Mouse (Mus musculus) hindbrain, embryonic 12.5 days (tissue): ENCODE measurements around the gene Lrsam1. TPM values are rescaled to one million over a fixed set of nuclear protein-coding genes. Genes with fewer than 3 reads are reported as not detected.

ENCODE experiments used
- ATAC-seq: fragments of 200-750 bp; cut with Nextera tagmentation; 2 replicates; pipeline ENCODE4 v1.8.0; 2017; ENCODE audit warnings: moderate TSS enrichment; ENCODE audit not compliant: low FRiP score
- H3K27ac ChIP-seq: fragments of 300-500 bp; sonication (generic); 2 replicates; pipeline ENCODE4 v1.5.1; 2016; ENCODE audit warnings: mild to moderate bottlenecking
- H3K27me3 ChIP-seq: fragments of 300-500 bp; sonication (generic); 2 replicates; pipeline ENCODE4 v1.6.1; 2016; ENCODE audit warnings: mild to moderate bottlenecking
- H3K36me3 ChIP-seq: fragments of 300-500 bp; sonication (generic); 2 replicates; pipeline ENCODE4 v1.6.1; 2016; ENCODE audit warnings: mild to moderate bottlenecking
- H3K4me1 ChIP-seq: fragments of 300-500 bp; sonication (generic); 2 replicates; pipeline ENCODE4 v1.6.1; 2016
- H3K4me2 ChIP-seq: fragments of 300-500 bp; sonication (generic); replicated peaks from 2 replicates; pipeline ENCODE4 v1.6.1; 2016; ENCODE audit warnings: mild to moderate bottlenecking
- H3K4me3 ChIP-seq: fragments of 300-500 bp; sonication (generic); 2 replicates; pipeline ENCODE4 v1.5.1; 2016; ENCODE audit warnings: mild to moderate bottlenecking
- H3K9ac ChIP-seq: fragments of 300-500 bp; sonication (generic); 2 replicates; pipeline ENCODE4 v1.6.1; 2016; ENCODE audit warnings: mild to moderate bottlenecking, moderate library complexity
- H3K9me3 ChIP-seq: fragments of 300-500 bp; sonication (generic); replicated peaks from 2 replicates; pipeline ENCODE4 v1.6.1; 2016; ENCODE audit warnings: mild to moderate bottlenecking
- WGBS: fragments of 180-500 bp; shearing (Covaris S2); methylation state at CpG from one replicate; pipeline ENCODE4 v1.1.7; 2016; 5-methylcytosine and 5-hydroxymethylcytosine counted together
- polyA plus RNA-seq: library from polyadenylated mRNA; unstranded; fragments of >200 nt; fragmentation: Nextera tagmentation; extraction: Ambion mirVana; gene quantifications from 2 replicates; pipeline ENCODE4 v1.2.1, GENCODE M21; 2016

Gene Lrsam1
- polyA plus RNA-seq, 1 experiment from 2014 or later, result 19.0 TPM

GRCm38 (mm10) chr2:32881054-32881453 is 80.4 kb downstream of the Lrsam1 start:
- 18% methylated on average over 6 of the region's 6 CpGs for WGBS
- Histone ChIP-seq H3K4me2 (peak overlapping the region; percentile 18; the same call in 1 of the 2 replicates), H3K9ac (peak overlapping the region; percentile 15; the same call in 1 of the 2 replicates), H3K27ac (peak overlapping the region; percentile 62), H3K27me3 (no peaks in the 10 kb centered on the region), H3K4me3 (no peak overlapping the region), H3K4me1 (peaks cover 74% of the 10 kb centered on the region), H3K9me3 (no peaks in the 10 kb centered on the region), H3K36me3 (0 out of 2 replicates have a peak, but pooled peaks cover 4% of the 10 kb centered on the region)
- ATAC-seq, result no peak

DNA sequence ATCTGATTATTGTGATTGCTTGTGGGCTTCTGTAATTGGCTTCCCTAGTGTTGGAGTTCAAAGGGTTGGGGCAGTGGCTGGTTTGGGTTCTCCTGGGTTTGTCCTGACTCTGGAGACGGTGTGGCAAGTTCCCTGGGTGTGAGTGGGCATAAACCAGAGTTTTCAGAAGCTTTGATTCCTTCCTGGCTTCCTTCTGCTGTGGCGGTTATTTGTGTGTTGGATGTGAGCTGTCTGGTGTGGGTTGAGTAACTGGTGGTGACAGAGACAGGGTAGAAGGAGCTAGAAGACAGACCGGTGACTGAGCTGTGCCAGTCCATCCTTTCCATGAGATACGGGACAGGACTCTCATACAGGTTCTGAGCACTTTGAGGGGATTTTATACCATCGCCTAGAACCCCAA is 81.8 kb downstream of the Lrsam1 start:
- 0 out of 2 replicates have a peak overlapping the region, but pooled peaks have one; percentile 8 for H3K27ac ChIP-seq
- WGBS, result 84% methylated on average over 5 of the region's 5 CpGs
- H3K4me1 ChIP-seq, result peaks cover 74% of the 10 kb centered on the region
- ATAC-seq, result no peak
- H3K9me3 ChIP-seq, result no peaks in the 10 kb centered on the region
- H3K27me3 ChIP-seq, result no peaks in the 10 kb centered on the region
- H3K36me3 ChIP-seq, result 0 out of 2 replicates have a peak, but pooled peaks cover 4% of the 10 kb centered on the region
- H3K4me2 ChIP-seq, result no peak overlapping the region
- H3K9ac ChIP-seq, result no peak overlapping the region
- no peak overlapping the region for H3K4me3 ChIP-seq

- H3K9me3 ChIP-seq, result no peaks in the 10 kb centered on the region
- no peaks in the 10 kb centered on the region for H3K27me3 ChIP-seq
- 0 out of 2 replicates have a peak, but pooled peaks cover 4% of the 10 kb centered on the region for H3K36me3 ChIP-seq
- peak overlapping the region; percentile 90; the same call in 1 of the 2 replicates for H3K9ac ChIP-seq
- peak overlapping the region; percentile 92 for H3K4me2 ChIP-seq
- peaks cover 73% of the 10 kb centered on the region for H3K4me1 ChIP-seq
- ATAC-seq, result no peak
- H3K27ac ChIP-seq, result no peak overlapping the region
- WGBS, result 70% methylated on average over 3 of the region's 3 CpGs
- H3K4me3 ChIP-seq, result peak overlapping the region; percentile 80
Measured at GRCm38 (mm10) chr2:32878396-32878795, 83.0 kb downstream of the Lrsam1 start.

DNA sequence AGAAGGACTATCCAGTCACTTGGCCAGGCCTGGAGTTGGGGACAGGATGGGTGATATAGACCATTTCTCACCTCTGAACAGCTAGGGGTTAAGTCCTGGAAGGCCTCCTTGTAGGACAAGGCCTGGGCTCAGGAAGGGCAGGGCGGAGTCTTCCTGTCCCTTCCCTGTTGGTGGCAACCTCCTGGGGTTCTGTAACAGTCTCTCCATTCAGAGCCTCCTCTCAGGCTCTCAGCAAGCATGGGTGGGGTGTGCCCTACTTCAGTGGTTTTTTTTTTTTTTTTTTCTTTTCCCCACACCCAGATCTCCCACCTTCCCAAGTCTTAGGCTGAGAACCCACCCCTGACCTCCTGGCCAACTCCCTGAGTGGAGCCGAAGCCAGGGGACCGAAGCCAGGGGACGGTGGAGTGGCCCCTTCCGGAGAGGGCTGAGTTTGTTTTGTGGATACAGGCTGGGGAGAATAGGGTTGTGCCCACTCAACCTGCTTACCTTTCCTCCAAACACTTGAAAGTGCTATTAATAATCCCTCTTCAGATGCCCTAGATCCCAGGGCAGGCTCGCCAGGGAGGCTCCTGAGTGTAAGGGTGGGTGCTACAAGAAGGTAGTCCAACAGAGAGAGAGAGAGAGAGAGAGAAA is 83.5 kb downstream of the Lrsam1 start:
- no peak for ATAC-seq
- 50% methylated on average over 6 of the region's 6 CpGs for WGBS
- no peaks in the 10 kb centered on the region for H3K27me3 ChIP-seq
- peaks cover 72% of the 10 kb centered on the region for H3K4me1 ChIP-seq
- 0 out of 2 replicates have a peak, but pooled peaks cover 4% of the 10 kb centered on the region for H3K36me3 ChIP-seq
- H3K4me3 ChIP-seq, result peak overlapping the region; percentile 80
- peak overlapping the region; percentile 90 for H3K9ac ChIP-seq
- no peaks in the 10 kb centered on the region for H3K9me3 ChIP-seq
- peak overlapping the region; percentile 92 for H3K4me2 ChIP-seq
- H3K27ac ChIP-seq, result no peak overlapping the region

GRCm38 (mm10) chr2:32877303-32877702 is 84.1 kb downstream of the Lrsam1 start:
- peak overlapping the region; percentile 24; the same call in 1 of the 2 replicates for H3K27ac ChIP-seq

GRCm38 (mm10) chr2:32876490-32877302 is 84.7 kb downstream of the Lrsam1 start:
- Histone ChIP-seq H3K9ac (peak overlapping the region; percentile 90), H3K36me3 (0 out of 2 replicates have a peak, but pooled peaks cover 3% of the 10 kb centered on the region), H3K27ac (peak overlapping the region; percentile 94), H3K9me3 (no peaks in the 10 kb centered on the region), H3K4me2 (peak overlapping the region; percentile 92), H3K27me3 (no peaks in the 10 kb centered on the region), H3K4me1 (peaks cover 63% of the 10 kb centered on the region), H3K4me3 (peak overlapping the region; percentile 80)
- ATAC-seq, result peak; percentile 19
- WGBS, result 2% methylated on average over 20 of the region's 20 CpGs

More at GRCm38 (mm10) chr2:32877303-32877702, 84.1 kb downstream of the Lrsam1 start:
- no peak for ATAC-seq
- no peaks in the 10 kb centered on the region for H3K27me3 ChIP-seq
- no peaks in the 10 kb centered on the region for H3K9me3 ChIP-seq
- H3K4me3 ChIP-seq, result peak overlapping the region; percentile 80
- peak overlapping the region; percentile 90 for H3K9ac ChIP-seq
- 0 out of 2 replicates have a peak, but pooled peaks cover 4% of the 10 kb centered on the region for H3K36me3 ChIP-seq
- peaks cover 66% of the 10 kb centered on the region for H3K4me1 ChIP-seq
- WGBS, result 32% methylated on average over 5 of the region's 5 CpGs
- H3K4me2 ChIP-seq, result peak overlapping the region; percentile 92

DNA sequence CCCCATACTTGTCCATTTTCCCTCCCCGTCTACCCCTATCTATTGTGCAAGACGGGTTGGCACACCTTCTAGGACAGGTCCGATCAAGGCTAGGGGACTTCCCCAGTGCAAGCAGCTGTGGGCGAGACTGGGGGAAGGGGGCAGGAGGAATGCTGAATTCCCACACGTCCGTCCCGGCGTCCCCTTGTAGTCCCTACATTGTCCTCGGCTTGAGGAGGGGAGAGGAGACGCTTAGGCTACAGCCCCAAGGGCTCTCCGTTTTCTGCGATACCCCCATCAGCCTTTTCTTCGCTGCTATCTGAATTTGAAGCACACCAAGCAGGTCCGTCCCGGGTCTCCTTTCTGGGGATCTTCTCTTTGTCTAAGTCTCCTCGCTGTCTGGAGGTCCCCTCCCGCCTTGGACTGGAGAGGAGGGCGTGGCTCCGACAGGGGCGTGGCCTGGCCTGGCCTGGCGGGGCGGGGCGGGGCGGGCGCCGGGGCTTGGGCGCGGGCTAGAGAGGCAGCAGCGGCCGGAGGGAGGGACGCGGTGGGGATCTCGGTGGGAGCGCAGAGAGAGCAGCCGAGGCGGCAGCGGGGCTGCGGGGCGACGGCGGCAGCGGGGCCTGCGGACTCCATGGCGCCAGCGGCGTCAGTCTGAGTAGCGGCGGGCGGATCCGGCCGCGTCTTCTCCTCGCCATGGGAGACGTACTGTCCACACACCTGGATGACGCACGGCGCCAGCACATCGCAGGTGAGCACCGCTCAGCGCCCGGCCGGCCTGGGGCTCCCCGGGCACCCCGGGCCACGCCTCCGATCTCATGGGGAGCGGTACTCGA is 85.5 kb downstream of the Lrsam1 start, which contains the start of gene Fam129b:
Gene Fam129b (plus strand): TSS at position 440 of the 815 bp plus-strand sequence.
- H3K9me3 ChIP-seq, result no peaks in the 10 kb centered on the region
- H3K4me2 ChIP-seq, result peak within 1 kb of the TSS; percentile 92
- no peaks in the 10 kb centered on the region for H3K36me3 ChIP-seq
- WGBS, result under 1% methylated on average over 61 of the region's 68 CpGs
- peak within 1 kb of the TSS; percentile 94 for H3K27ac ChIP-seq
- peaks cover 55% of the 10 kb centered on the region for H3K4me1 ChIP-seq
- H3K27me3 ChIP-seq, result no peaks in the 10 kb centered on the region
- H3K4me3 ChIP-seq, result peak within 1 kb of the TSS; percentile 80
- peak within 1 kb of the TSS; percentile 90 for H3K9ac ChIP-seq
- ATAC-seq, result peak; percentile 92

Other genes starting within 250 kb of the Lrsam1 start
- 99.0 and 101 TPM in 2 replicates for gene Cdk9, start 248.5 kb downstream of the Lrsam1 start, polyA plus RNA-seq
- gene Sh2d3c, start 240.6 kb downstream of the Lrsam1 start, polyA plus RNA-seq, result 33.5 and 34.8 TPM in 2 replicates
- gene 6330409D20Rik, start 220.6 kb downstream of the Lrsam1 start, polyA plus RNA-seq, result 1.6 and 2.0 TPM in 2 replicates
- gene Tor2a, start 204.4 kb downstream of the Lrsam1 start, polyA plus RNA-seq, result 52.1 and 55.9 TPM in 2 replicates
- gene Ttc16, start 186.0 kb downstream of the Lrsam1 start, polyA plus RNA-seq, result 0.63 and 1.1 TPM in 2 replicates
- 4.6 and 5.6 TPM in 2 replicates for gene Ptrh1, start 185.8 kb downstream of the Lrsam1 start, polyA plus RNA-seq
- 0.85 and 1.5 TPM in 2 replicates for gene Cfap157, start 177.2 kb downstream of the Lrsam1 start, polyA plus RNA-seq
- 102 and 105 TPM in 2 replicates for gene Stxbp1, start 114.4 kb downstream of the Lrsam1 start, polyA plus RNA-seq
- 42.2 and 43.8 TPM in 2 replicates for gene Fam129b, start 85.5 kb downstream of the Lrsam1 start, polyA plus RNA-seq
- 101 and 114 TPM in 2 replicates for gene Rpl12, start 55 bp downstream of the Lrsam1 start, polyA plus RNA-seq
- 22.4 and 23.9 TPM in 2 replicates for gene Slc2a8, start 20.5 kb upstream of the Lrsam1 start, polyA plus RNA-seq
- gene Garnl3, start 170.0 kb upstream of the Lrsam1 start, polyA plus RNA-seq, result 20.6 and 24.2 TPM in 2 replicates